Comparison of ENCODE assay signal across 8 mouse cellular contexts in the genomic region with DNA sequence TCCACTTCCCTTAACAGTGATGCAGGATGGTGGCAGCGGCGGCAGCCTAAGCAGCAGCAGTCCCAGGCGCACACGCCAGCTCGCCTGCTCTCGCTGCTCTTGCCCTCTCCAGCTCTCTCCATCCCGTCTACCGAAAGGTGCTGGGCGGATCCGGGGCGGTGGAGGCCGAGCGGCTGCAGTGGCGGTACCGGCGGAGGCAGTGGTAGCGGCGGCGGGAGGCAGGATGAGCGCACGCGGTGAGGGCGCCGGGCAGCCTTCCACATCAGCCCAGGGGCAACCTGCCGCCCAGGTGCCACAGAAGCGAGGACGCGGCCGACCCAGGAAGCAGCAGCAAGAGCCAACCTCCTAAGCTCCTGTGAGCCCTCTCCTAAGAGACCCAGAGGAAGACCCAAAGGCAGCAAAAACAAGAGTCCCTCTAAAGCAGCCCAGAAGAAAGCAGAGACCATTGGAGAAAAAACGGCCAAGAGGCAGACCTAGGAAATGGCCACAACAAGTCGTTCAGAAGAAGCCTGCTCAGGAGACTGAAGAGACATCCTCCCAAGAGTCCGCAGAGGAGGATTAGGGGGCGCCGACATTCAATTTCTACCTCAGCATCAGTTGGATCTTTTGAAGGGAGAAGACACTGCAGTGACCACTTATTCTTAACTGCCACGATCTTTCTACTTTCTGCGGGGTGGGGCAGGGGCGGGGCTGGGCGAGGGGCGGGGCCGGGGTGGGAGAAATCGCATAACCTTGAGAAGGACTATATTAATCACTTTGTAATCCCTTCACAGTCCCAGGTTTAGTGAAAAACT. TPM values are rescaled to one million over a fixed set of nuclear protein-coding genes. Genes with fewer than 3 reads are reported as not detected.
DNase-seq lines count a peak whose midpoint lies in the region; ATAC-seq and TF ChIP-seq lines count a peak whose summit lies in the region.

No protein-coding gene starts in this region.

- 0 out of 2 replicates have a peak, but pooled peaks cover 3% of the 10 kb centered on the region for H3K36me3 ChIP-seq in forebrain, embryonic 14.5 days (ENCODE audit: control insufficient read depth, insufficient read depth, low read length)
- H3K36me3 ChIP-seq in limb, embryonic 15.5 days, result peaks cover 4% of the 10 kb centered on the region; the same call in 1 of the 2 replicates
- peaks cover 9% of the 10 kb centered on the region for H3K36me3 ChIP-seq in neural tube, embryonic 15.5 days

- peak overlapping the region; percentile 10; the same call in 1 of the 2 replicates for H3K4me3 ChIP-seq in layer of hippocampus, adult 2 months
- H3K4me3 ChIP-seq in forebrain, embryonic 14.5 days (ENCODE audit: low read depth, low read length), result peak overlapping the region; percentile 28
- peak overlapping the region; percentile 41 for H3K4me3 ChIP-seq in limb, embryonic 15.5 days
- H3K4me3 ChIP-seq in neural tube, embryonic 15.5 days (replicated peaks), result peak overlapping the region; percentile 36

- ATAC-seq in forebrain, embryonic 14.5 days, result peak; percentile 40; the same call in 1 of the 2 replicates
- ATAC-seq in limb, embryonic 15.5 days (ENCODE audit: insufficient number of reproducible peaks, low FRiP score, low TSS enrichment, low read depth), result peak; percentile 30; the same call in 1 of the 2 replicates
- no peak; the same call in 1 of the 2 replicates for ATAC-seq in neural tube, embryonic 15.5 days (ENCODE audit: low FRiP score)

- H3K4me2 ChIP-seq in forebrain, embryonic 14.5 days (ENCODE audit: low read length), result peak overlapping the region; percentile 58
- H3K4me2 ChIP-seq in limb, embryonic 15.5 days, result peak overlapping the region; percentile 87
- H3K4me2 ChIP-seq in neural tube, embryonic 15.5 days, result peak overlapping the region; percentile 76

- no peaks in the 10 kb centered on the region for H3K9me3 ChIP-seq in forebrain, embryonic 14.5 days (replicated peaks; ENCODE audit: control insufficient read depth, low read length)
- H3K9me3 ChIP-seq in limb, embryonic 15.5 days, result no peaks in the 10 kb centered on the region
- no peaks in the 10 kb centered on the region for H3K9me3 ChIP-seq in neural tube, embryonic 15.5 days (replicated peaks)

- TF ChIP-seq CTCF in layer of hippocampus, adult 2 months (conservative IDR thresholded peaks at IDR 0.05), result no peak

- 2% methylated on average over 41 of the region's 41 CpGs for WGBS in forebrain, embryonic 14.5 days
- 2% methylated on average over 41 of the region's 41 CpGs for WGBS in limb, embryonic 15.5 days
- WGBS in neural tube, embryonic 15.5 days, result 3% methylated on average over 41 of the region's 41 CpGs

- no peak overlapping the region for H3K27ac ChIP-seq in layer of hippocampus, adult 2 months
- no peak overlapping the region for H3K27ac ChIP-seq in forebrain, embryonic 14.5 days (ENCODE audit: low read depth, low read length)
- H3K27ac ChIP-seq in limb, embryonic 15.5 days, result no peak overlapping the region
- no peak overlapping the region for H3K27ac ChIP-seq in neural tube, embryonic 15.5 days (replicated peaks)

- DNase-seq in layer of hippocampus, adult 2 months (ENCODE audit: low spot score in 2 of 2), result no peak
- DNase-seq in layer of hippocampus, postnatal 14 days (ENCODE audit: low spot score in 2 of 2), result no peak
- peak; percentile 49 for DNase-seq in adrenal gland, postnatal 10 days
- DNase-seq in forebrain, embryonic 14.5 days (ENCODE audit: low spot score), result no peak
- DNase-seq in frontal cortex, postnatal 36 days (ENCODE audit: low spot score in 2 of 2), result no peak
- DNase-seq in gastrocnemius, postnatal 36 days, result no peak

- 0 out of 2 replicates have a peak, but pooled peaks cover 4% of the 10 kb centered on the region for H3K4me1 ChIP-seq in forebrain, embryonic 14.5 days (ENCODE audit: control insufficient read depth, insufficient read depth, low read length)
- peaks cover 7% of the 10 kb centered on the region; the same call in 1 of the 2 replicates for H3K4me1 ChIP-seq in limb, embryonic 15.5 days
- peaks cover 8% of the 10 kb centered on the region for H3K4me1 ChIP-seq in neural tube, embryonic 15.5 days

- H3K27me3 ChIP-seq in forebrain, embryonic 14.5 days (replicated peaks; ENCODE audit: control insufficient read depth, insufficient read depth, low read length), result no peaks in the 10 kb centered on the region
- no peaks in the 10 kb centered on the region; the same call in 1 of the 2 replicates for H3K27me3 ChIP-seq in limb, embryonic 15.5 days
- peaks cover 4% of the 10 kb centered on the region; the same call in 1 of the 2 replicates for H3K27me3 ChIP-seq in neural tube, embryonic 15.5 days (replicated peaks)

- intact Hi-C loops in gastrocnemius, postnatal 36 days (cut with DNase I), result no loop called here

- H3K9ac ChIP-seq in forebrain, embryonic 14.5 days (ENCODE audit: low read length), result peak overlapping the region; percentile 47; the same call in 1 of the 2 replicates
- H3K9ac ChIP-seq in limb, embryonic 15.5 days, result peak overlapping the region; percentile 4; the same call in 1 of the 2 replicates
- peak overlapping the region; percentile 38; the same call in 1 of the 2 replicates for H3K9ac ChIP-seq in neural tube, embryonic 15.5 days (replicated peaks)

RNA-seq across cellular contexts. Expression of a gene that starts 21.2 kb away (rescaled TPM):
- total RNA-seq in layer of hippocampus, adult 2 months (2021), result 10 to 100 TPM; 20.0 to 20.7 TPM
- total RNA-seq in layer of hippocampus, postnatal 14 days (2021), result 10 to 100 TPM; 11.0 to 13.8 TPM
- total RNA-seq in adrenal gland, postnatal 10 days (2021), result 10 to 100 TPM in 1 of 2 experiments, 1 to 10 TPM in 1; 6.6 to 10.7 TPM
- polyA plus RNA-seq in forebrain, embryonic 14.5 days (2014; fragmentation: Nextera tagmentation; extraction: Ambion mirVana), result 28.1 and 31.5 TPM in 2 replicates
- polyA plus RNA-seq in limb, embryonic 15.5 days (2015; fragmentation: Nextera tagmentation; extraction: Ambion mirVana), result 15.2 and 17.1 TPM in 2 replicates
- polyA plus RNA-seq in neural tube, embryonic 15.5 days (2015; fragmentation: Nextera tagmentation; extraction: Ambion mirVana), result 19.8 and 20.5 TPM in 2 replicates
- total RNA-seq in gastrocnemius, postnatal 36 days (2021), result 1 to 10 TPM; 3.0 to 5.7 TPM

RNA-seq across cellular contexts. Expression of a gene that starts 21.8 kb away (rescaled TPM):
- total RNA-seq in layer of hippocampus, adult 2 months (2021), result 10 to 100 TPM; 96.4 to 96.8 TPM
- total RNA-seq in layer of hippocampus, postnatal 14 days (2021), result 100 to 1,000 TPM; 115 to 139 TPM
- total RNA-seq in adrenal gland, postnatal 10 days (2021), result 10 to 100 TPM; 29.8 to 38.0 TPM
- polyA plus RNA-seq in forebrain, embryonic 14.5 days (2014; fragmentation: Nextera tagmentation; extraction: Ambion mirVana), result 107 and 164 TPM in 2 replicates
- polyA plus RNA-seq in limb, embryonic 15.5 days (2015; fragmentation: Nextera tagmentation; extraction: Ambion mirVana), result 28.9 and 30.1 TPM in 2 replicates
- 80.4 and 91.0 TPM in 2 replicates for polyA plus RNA-seq in neural tube, embryonic 15.5 days (2015; fragmentation: Nextera tagmentation; extraction: Ambion mirVana)
- 10 to 100 TPM; 16.0 to 17.3 TPM for total RNA-seq in gastrocnemius, postnatal 36 days (2021)
